ENCODE assay signal across 17 mouse cellular contexts in genomic region chr2:167434570-167434969, GRCm38 (mm10). TPM values are rescaled to one million over a fixed set of nuclear protein-coding genes. Genes with fewer than 3 reads are reported as not detected.
A peak's percentile ranks its signal among the peaks of the same experiment; 100 is the strongest.
DNase-seq lines count a peak whose midpoint lies in the region; TF ChIP-seq lines count a peak whose summit lies in the region.
"Had no signal": no experiment of that assay in that cellular context is flagged by ENCODE, and none has a peak within 500 bp of the region (broad histone marks: within the 10 kb centered on the region; RNA-seq: fewer than 3 reads in every experiment).

No protein-coding gene starts in this region.

- 89% methylated on average over 6 of the region's 6 CpGs for WGBS in kidney, adult 2 months

- intact Hi-C loops in heart, postnatal 36 days (cut with DNase I), result no loop called here

- no peak for TF ChIP-seq CTCF in kidney, adult 2 months (conservative IDR thresholded peaks at IDR 0.05; ENCODE audit: insufficient read depth, insufficient read length, low read depth, low read length)

- peaks cover 29% of the 10 kb centered on the region; the same call in 1 of the 2 replicates for H3K4me1 ChIP-seq in kidney, adult 2 months (ENCODE audit: control insufficient read depth, insufficient read depth, low read length)
- H3K4me1 ChIP-seq: embryonic facial prominence, embryonic 10.5 days; heart, embryonic 13.5 days; hindbrain, embryonic 13.5 days had no signal

- H3K27me3 ChIP-seq in kidney, adult 2 months (replicated peaks; ENCODE audit: control insufficient read depth, insufficient read depth, low read length), result no peaks in the 10 kb centered on the region
- H3K27me3 ChIP-seq: CH12.LX; heart, embryonic 13.5 days; hindbrain, embryonic 13.5 days; Patski had no signal

- peaks cover 3% of the 10 kb centered on the region; the same call in 1 of the 2 replicates for H3K36me3 ChIP-seq in kidney, adult 2 months (ENCODE audit: control insufficient read depth, insufficient read depth, low read length)

- H3K4me3 ChIP-seq in kidney, adult 2 months (ENCODE audit: insufficient read depth, low read depth, low read length), result no peak overlapping the region
- H3K4me3 ChIP-seq: embryonic facial prominence, embryonic 10.5 days; heart, embryonic 13.5 days; hindbrain, embryonic 13.5 days had no signal

- H3K27ac ChIP-seq in kidney, adult 2 months (ENCODE audit: insufficient read depth, low read depth, low read length), result peak overlapping the region; percentile 83
- H3K27ac ChIP-seq: embryonic facial prominence, embryonic 10.5 days; heart, embryonic 13.5 days; hindbrain, embryonic 13.5 days; hindbrain, postnatal 0 days had no signal

- TF ChIP-seq POLR2A in kidney, adult 2 months (IDR thresholded peaks at IDR 0.05; ENCODE audit: low read depth, low read length), result no peak

- DNase-seq in cerebellum, adult 18-20 months, result peak; percentile 67 to 77
- DNase-seq in cerebellum, postnatal 4 days (ENCODE audit: low spot score in 2 of 2), result no peak
- no peak for DNase-seq in kidney, adult 2 months
- no peak for DNase-seq in kidney, postnatal 25 days
- peak; percentile 80 for DNase-seq in brain, adult 2 months (ENCODE audit: low read depth, low spot score)
- peak; percentile 63 to 69 for DNase-seq in cerebellum, postnatal 25 days
- DNase-seq in heart, postnatal 36 days, result no peak
- DNase-seq: adrenal gland, postnatal 14 days; gastrocnemius, postnatal 36 days; heart, adult 11 months; kidney, adult 11 months had no signal

RNA-seq across cellular contexts. Expression of gene Slc9a8, which starts 13.1 kb away (rescaled TPM):
- 226 and 357 TPM in 2 replicates for polyA plus RNA-seq in kidney, adult 2 months (2012; rRNA removed)
- 10 to 100 TPM; 24.7 to 27.9 TPM for total RNA-seq in heart, postnatal 36 days (2021)

RNA-seq across cellular contexts. Expression of gene Rnf114, which starts 57.9 kb away (rescaled TPM):
- 97.9 and 98.2 TPM in 2 replicates for polyA plus RNA-seq in kidney, adult 2 months (2012; rRNA removed)
- 10 to 100 TPM; 68.2 to 70.1 TPM for total RNA-seq in heart, postnatal 36 days (2021)

RNA-seq across cellular contexts. Expression of gene Spata2, which starts 58.1 kb away (rescaled TPM):
- polyA plus RNA-seq in kidney, adult 2 months (2012; rRNA removed), result 26.5 and 31.5 TPM in 2 replicates
- total RNA-seq in heart, postnatal 36 days (2021), result 10 to 100 TPM; 13.6 to 14.6 TPM

Comparison
In these comparisons a context has a peak if more than half of its experiments do, and no peak if none do; other contexts are left out.
1. DNase-seq: peak in cerebellum, adult 18-20 months (2 of 2), brain, adult 2 months (single experiment) and cerebellum, postnatal 25 days (2 of 2); none in cerebellum, postnatal 4 days (0 of 2), kidney, adult 2 months (single experiment), kidney, postnatal 25 days (0 of 2) and heart, postnatal 36 days (0 of 2).